Mouse (Mus musculus): Measurements from ENCODE around the gene Casz1.

The Casz1 gene

GRCm38 (mm10) chr4:149000746-149001145 is 196.5 kb downstream of the Casz1 start:
- in situ Hi-C loops (cut with MboI; ENCODE audit: unreplicated experiment in 2 of 2) = no loop called here

- in situ Hi-C loops (cut with MboI; ENCODE audit: unreplicated experiment in 2 of 2) = no loop called here
Measured at GRCm38 (mm10) chr4:149001515-149001914, 197.3 kb downstream of the Casz1 start.

GRCm38 (mm10) chr4:149002441-149003093 is 198.3 kb downstream of the Casz1 start:
- in situ Hi-C loops (cut with MboI; ENCODE audit: unreplicated experiment in 2 of 2) = no loop called here

Data from v-Abl transformed pro-B cells (cell line).